Mouse (Mus musculus) forebrain, postnatal 0 days (tissue): Measurements from ENCODE around the gene Slc39a11. TPM values are rescaled to one million over a fixed set of nuclear protein-coding genes. Genes with fewer than 3 reads are reported as not detected.
A peak's percentile ranks its signal among the peaks of the same experiment; 100 is the strongest.

Source experiments
- ATAC-seq: fragments of 200-750 bp; cut with Nextera tagmentation; 2 replicates; pipeline ENCODE4 v1.8.0; 2017; ENCODE audit warnings: mild to moderate bottlenecking, moderate library complexity
- DNase-seq: peaks from one replicate; pipeline ENCODE4 v3.0.0-alpha.2; 2015
- H3K27ac ChIP-seq: fragments of 300-500 bp; sonication (generic); 2 replicates; pipeline ENCODE4 v1.5.1; 2014; ENCODE audit warnings: low read depth, mild to moderate bottlenecking, antibody characterized with exemption, low read length, moderate library complexity, mixed read lengths
- H3K27me3 ChIP-seq: fragments of 300-500 bp; sonication (generic); 2 replicates; pipeline ENCODE4 v1.6.1; 2014; ENCODE audit warnings: mild to moderate bottlenecking, low read length, mixed read lengths; ENCODE audit not compliant: insufficient read depth
- H3K36me3 ChIP-seq: fragments of 300-500 bp; sonication (generic); 2 replicates; pipeline ENCODE4 v1.6.1; 2014; ENCODE audit warnings: mild to moderate bottlenecking, moderate library complexity; ENCODE audit not compliant: insufficient read depth
- H3K4me1 ChIP-seq: fragments of 300-500 bp; sonication (generic); 2 replicates; pipeline ENCODE4 v1.6.1; 2014; ENCODE audit warnings: antibody characterized with exemption; ENCODE audit not compliant: insufficient read depth
- H3K4me2 ChIP-seq: fragments of 300-500 bp; sonication (generic); 2 replicates; pipeline ENCODE4 v1.6.1; 2014; ENCODE audit warnings: low read depth, mild to moderate bottlenecking, moderate library complexity
- H3K4me3 ChIP-seq: fragments of 300-500 bp; sonication (generic); 2 replicates; pipeline ENCODE4 v1.5.1; 2014; ENCODE audit warnings: low read depth, low read length, mixed read lengths
- H3K9ac ChIP-seq: fragments of 300-500 bp; sonication (generic); 2 replicates; pipeline ENCODE4 v1.6.1; 2014; ENCODE audit warnings: mild to moderate bottlenecking
- H3K9me3 ChIP-seq: fragments of 300-500 bp; sonication (generic); 2 replicates; pipeline ENCODE4 v1.6.1; 2016; ENCODE audit warnings: low read length
- CTCF ChIP-seq: sonication (generic); IDR thresholded peaks from 2 replicates; pipeline ENCODE4 v1.5.1; 2016; ENCODE audit warnings: antibody characterized with exemption, control low read depth, low read depth
- WGBS: fragments of 180-500 bp; shearing (Covaris S2); extraction: QIAGEN DNeasy Blood & Tissue Kit; methylation state at CpG from one replicate; pipeline ENCODE4 v1.1.7; 2014; 5-methylcytosine and 5-hydroxymethylcytosine counted together
- polyA plus RNA-seq: library from polyadenylated mRNA; unstranded; fragments of >200 nt; fragmentation: Nextera tagmentation; extraction: Ambion mirVana; gene quantifications from 2 replicates; pipeline ENCODE4 v1.2.1, GENCODE M21; 2015
- total RNA-seq: library from RNA; depleted of rRNA; stranded (reverse); fragments of >200 nt; gene quantifications from 2 replicates; pipeline ENCODE4 v1.2.3, GENCODE M21; 2014

Slc39a11 gene
- total and polyA plus RNA-seq, 2 experiments from 2014 or later = 39.1 to 48.2 TPM

GRCm38 (mm10) chr11:113617132-113617911 lies 32.6 kb downstream of the Slc39a11 start:
- Histone ChIP-seq H3K4me2 (no peak overlapping the region), H3K4me1 (peaks cover 5% of the 10 kb centered on the region; the same call in 1 of the 2 replicates), H3K36me3 (no peaks in the 10 kb centered on the region), H3K9ac (no peak overlapping the region), H3K9me3 (no peaks in the 10 kb centered on the region), H3K27ac (no peak overlapping the region), H3K4me3 (no peak overlapping the region), H3K27me3 (no peaks in the 10 kb centered on the region; the same call in 1 of the 2 replicates)
- 47% methylated on average over 14 of the region's 14 CpGs for WGBS
- TF ChIP-seq CTCF = peak; percentile 64
- ATAC-seq (no peak), DNase-seq (peak; percentile 86)

- DNase-seq = no peak
- Histone ChIP-seq H3K9ac (no peak overlapping the region), H3K4me2 (no peak overlapping the region), H3K9me3 (no peaks in the 10 kb centered on the region), H3K4me3 (no peak overlapping the region), H3K27ac (no peak overlapping the region), H3K27me3 (no peaks in the 10 kb centered on the region), H3K4me1 (peaks cover 14% of the 10 kb centered on the region), H3K36me3 (no peaks in the 10 kb centered on the region)
- 82% methylated on average over 6 of the region's 6 CpGs for WGBS
- ATAC-seq = no peak
- no peak for TF ChIP-seq CTCF
Measured at GRCm38 (mm10) chr11:113614476-113614875, 35.4 kb downstream of the Slc39a11 start.

DNA sequence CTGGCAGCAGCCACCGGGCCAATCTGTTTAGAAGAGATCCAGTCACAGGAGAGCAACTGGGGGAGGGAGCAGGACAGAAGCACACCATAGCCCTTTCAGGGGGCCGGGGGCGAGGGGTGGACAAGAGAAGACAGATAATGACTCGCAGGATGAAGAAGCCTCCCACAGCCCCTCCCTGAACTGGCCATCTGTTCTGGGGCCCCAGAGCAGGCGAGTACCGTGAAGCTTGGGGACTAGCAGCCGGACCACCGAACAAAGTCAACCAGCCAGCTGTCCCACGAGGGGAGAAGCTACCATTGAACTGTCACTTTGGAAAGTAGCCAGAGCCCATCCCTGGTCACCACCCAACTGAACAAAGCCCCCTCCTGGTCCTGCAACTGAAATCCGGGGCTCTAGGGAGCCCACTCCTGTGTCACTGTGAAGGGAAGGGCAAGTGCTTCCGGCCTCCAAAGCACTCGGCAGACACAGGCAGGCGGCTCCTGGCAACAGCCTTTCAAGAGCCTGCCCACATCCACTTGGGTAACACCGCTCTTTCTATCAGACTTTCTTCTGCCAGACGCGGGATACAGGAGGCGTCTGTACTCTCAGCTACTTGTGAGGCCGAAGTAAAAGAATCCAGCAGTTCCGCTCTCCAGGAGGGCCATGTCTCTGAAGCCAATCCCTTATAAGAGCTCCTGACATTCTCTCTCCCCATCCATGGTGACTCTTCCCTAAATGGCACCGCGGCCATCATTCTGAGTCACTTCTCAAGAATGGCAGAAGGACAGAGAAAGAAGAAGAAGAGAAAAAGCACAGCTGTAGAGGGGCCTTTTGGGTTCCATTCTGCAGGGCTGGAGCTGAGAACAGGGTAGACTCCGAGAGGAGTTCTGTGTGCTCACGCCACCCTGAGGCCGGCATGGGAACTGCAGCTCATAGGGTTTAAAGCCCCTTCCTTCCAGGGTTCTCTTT lies 37.9 kb downstream of the Slc39a11 start:
- Histone ChIP-seq H3K4me1 (peaks cover 9% of the 10 kb centered on the region), H3K9me3 (no peaks in the 10 kb centered on the region), H3K36me3 (no peaks in the 10 kb centered on the region), H3K27ac (peak overlapping the region; percentile 62), H3K27me3 (no peaks in the 10 kb centered on the region), H3K4me3 (no peak overlapping the region), H3K4me2 (0 out of 2 replicates have a peak overlapping the region, but pooled peaks have one; percentile 1), H3K9ac (no peak overlapping the region)
- DNase-seq (peak; percentile 73), ATAC-seq (peak; percentile 86)
- WGBS = 21% methylated on average over 24 of the region's 24 CpGs
- TF ChIP-seq CTCF = peak; percentile 73

- WGBS = 76% methylated on average over 10 of the region's 10 CpGs
- Histone ChIP-seq H3K27ac (no peak overlapping the region), H3K4me2 (no peak overlapping the region), H3K9me3 (no peaks in the 10 kb centered on the region), H3K36me3 (no peaks in the 10 kb centered on the region), H3K4me3 (no peak overlapping the region), H3K9ac (no peak overlapping the region), H3K4me1 (peaks cover 9% of the 10 kb centered on the region), H3K27me3 (no peaks in the 10 kb centered on the region)
- ATAC-seq (no peak), DNase-seq (no peak)
- no peak for TF ChIP-seq CTCF
Measured at GRCm38 (mm10) chr11:113611112-113611646, 38.7 kb downstream of the Slc39a11 start.

DNA sequence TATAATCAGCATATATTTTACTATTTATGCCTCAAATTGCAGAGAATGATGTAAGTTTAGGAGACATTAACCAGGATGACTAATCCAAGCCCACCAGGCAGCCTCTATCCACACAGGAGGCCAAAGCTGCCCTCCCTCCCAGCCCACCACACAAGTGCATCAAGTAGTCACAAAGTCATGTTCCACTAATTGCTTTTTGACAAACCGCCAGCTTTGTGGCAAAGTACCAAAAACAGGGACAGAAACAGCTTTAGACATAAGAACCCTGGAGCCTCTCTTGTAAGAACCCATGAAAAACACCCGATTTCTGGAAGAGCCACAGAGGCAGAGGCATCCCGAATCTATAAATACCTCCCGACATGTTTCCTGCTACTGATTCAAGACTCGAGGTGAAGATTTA lies 39.6 kb downstream of the Slc39a11 start:
- no peak overlapping the region for H3K4me2 ChIP-seq
- WGBS = 51% methylated on average over 5 of the region's 5 CpGs
- peak; percentile 70 for DNase-seq

GRCm38 (mm10) chr11:113609581-113609980 lies 40.3 kb downstream of the Slc39a11 start:
- Histone ChIP-seq H3K27ac (no peak overlapping the region), H3K9me3 (no peaks in the 10 kb centered on the region), H3K4me1 (peaks cover 9% of the 10 kb centered on the region), H3K4me3 (no peak overlapping the region), H3K9ac (no peak overlapping the region), H3K4me2 (no peak overlapping the region), H3K27me3 (no peaks in the 10 kb centered on the region), H3K36me3 (no peaks in the 10 kb centered on the region)
- DNase-seq (no peak), ATAC-seq (no peak)
- WGBS = 81% methylated on average over 5 of the region's 5 CpGs
- TF ChIP-seq CTCF = no peak

More for the DNA sequence above, 39.6 kb downstream of the Slc39a11 start:
- Histone ChIP-seq H3K27ac (no peak overlapping the region), H3K9me3 (no peaks in the 10 kb centered on the region), H3K4me1 (peaks cover 9% of the 10 kb centered on the region), H3K36me3 (no peaks in the 10 kb centered on the region), H3K4me3 (no peak overlapping the region), H3K9ac (no peak overlapping the region), H3K27me3 (no peaks in the 10 kb centered on the region)
- no peak for TF ChIP-seq CTCF
- no peak for ATAC-seq

- no peak for TF ChIP-seq CTCF
Measured at GRCm38 (mm10) chr11:113607556-113607955, 42.3 kb downstream of the Slc39a11 start.

More at GRCm38 (mm10) chr11:113607556-113607955, 42.3 kb downstream of the Slc39a11 start:
- Histone ChIP-seq H3K27ac (no peak overlapping the region), H3K4me2 (no peak overlapping the region), H3K9me3 (no peaks in the 10 kb centered on the region), H3K9ac (no peak overlapping the region), H3K36me3 (no peaks in the 10 kb centered on the region), H3K4me3 (no peak overlapping the region), H3K27me3 (no peaks in the 10 kb centered on the region), H3K4me1 (peaks cover 9% of the 10 kb centered on the region)
- DNase-seq (no peak), ATAC-seq (no peak)
- WGBS = 98% methylated on average over 12 of the region's 12 CpGs
